Mouse (Mus musculus) left cerebral cortex, postnatal 25 days (tissue): ENCODE measurements at regions not wholly inside any gene's neighbourhood (a gene's known extent, or its start where the extent isn't known, plus 50 kb on each side); places are given as distances from the start of the nearest gene placed in this dataset.
"Not testable (repeated sequence)": the region's sequence is repeated elsewhere in the genome, so short reads cannot be mapped to it uniquely, and the experiment has no call there.

Source experiments
- DNase-seq, 2 experiments: peaks; one replicate each; pipeline ENCODE4 v3.0.0; 2022; ENCODE audit warnings: low spot score in 2 of 2, mixed read lengths in 1 of 2
- intact Hi-C: fragments of 180-260 bp; cut with DNase I; formaldehyde crosslinking; loops from one replicate; pipeline ENCODE4 v1.15.1; 2025

GRCm38 (mm10) chr10:54858075-54858474 is 781.7 kb upstream of the Man1a start:
- DNase-seq = no peak
- intact Hi-C loops = no loop called here

- peak; percentile 2 to 37 for DNase-seq
- intact Hi-C loops = no loop called here
Observed at GRCm38 (mm10) chr10:54841591-54841990, 765.2 kb upstream of the Man1a start.

GRCm38 (mm10) chr10:54839008-54839407 is 762.6 kb upstream of the Man1a start:
- no peak for DNase-seq
- intact Hi-C loops = no loop called here

GRCm38 (mm10) chr10:54814604-54815122 is 738.3 kb upstream of the Man1a start:
- intact Hi-C loops = no loop called here

GRCm38 (mm10) chr10:54799478-54800196 is 723.2 kb upstream of the Man1a start:
- intact Hi-C loops = no loop called here
- DNase-seq = no peak

More at GRCm38 (mm10) chr10:54814604-54815122, 738.3 kb upstream of the Man1a start:
- DNase-seq = no peak

- intact Hi-C loops = no loop called here
- peak in 1 of 2 experiments; percentile 9 for DNase-seq
Observed at GRCm38 (mm10) chr10:54797306-54797705, 720.9 kb upstream of the Man1a start.

- no peak for DNase-seq
- intact Hi-C loops = no loop called here
Observed at GRCm38 (mm10) chr10:54761084-54761483, 684.7 kb upstream of the Man1a start.

- intact Hi-C loops = no loop called here
- no peak for DNase-seq
Observed at GRCm38 (mm10) chr10:54749239-54749638, 672.8 kb upstream of the Man1a start.

- intact Hi-C loops = no loop called here
- DNase-seq = no peak
Observed at GRCm38 (mm10) chr10:54737108-54737507, 660.7 kb upstream of the Man1a start.

GRCm38 (mm10) chr10:54712684-54713083 is 636.3 kb upstream of the Man1a start:
- intact Hi-C loops = no loop called here
- DNase-seq = peak in 1 of 2 experiments; percentile 41

GRCm38 (mm10) chr10:54667791-54668190 is 591.4 kb upstream of the Man1a start:
- DNase-seq, intact Hi-C loops: not testable (repeated sequence)
